Mouse (Mus musculus): Measurements from ENCODE around the gene Tmem219.
"Not testable (repeated sequence)": the region's sequence is repeated elsewhere in the genome, so short reads cannot be mapped to it uniquely, and the experiment has no call there.

Tmem219 gene

GRCm38 (mm10) chr7:126921563-126921962 lies 1.2 kb downstream of the Tmem219 start:
- DNase-seq = no peak

DNA sequence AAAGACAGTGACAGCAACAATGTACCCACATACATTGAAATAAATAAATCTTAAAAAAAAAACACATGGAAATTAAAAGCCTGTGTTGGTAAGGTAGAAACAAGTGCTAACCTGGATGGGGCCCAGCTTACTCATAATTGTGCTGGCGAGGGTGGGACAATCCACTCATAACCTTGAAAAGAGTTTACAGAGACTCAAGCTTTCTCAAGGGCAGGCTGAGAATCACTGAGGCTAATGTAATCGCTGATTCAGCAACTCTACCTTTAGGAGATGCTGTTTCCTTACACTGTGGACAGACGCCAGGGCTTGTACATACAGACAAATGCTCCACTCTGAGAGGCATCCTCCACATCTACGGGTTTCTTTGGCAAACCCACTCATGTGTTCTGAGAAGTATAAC lies 2.7 kb downstream of the Tmem219 start:
- no peak for DNase-seq

GRCm38 (mm10) chr7:126918356-126918755 lies 4.4 kb downstream of the Tmem219 start:
- DNase-seq = not testable (repeated sequence)

DNA sequence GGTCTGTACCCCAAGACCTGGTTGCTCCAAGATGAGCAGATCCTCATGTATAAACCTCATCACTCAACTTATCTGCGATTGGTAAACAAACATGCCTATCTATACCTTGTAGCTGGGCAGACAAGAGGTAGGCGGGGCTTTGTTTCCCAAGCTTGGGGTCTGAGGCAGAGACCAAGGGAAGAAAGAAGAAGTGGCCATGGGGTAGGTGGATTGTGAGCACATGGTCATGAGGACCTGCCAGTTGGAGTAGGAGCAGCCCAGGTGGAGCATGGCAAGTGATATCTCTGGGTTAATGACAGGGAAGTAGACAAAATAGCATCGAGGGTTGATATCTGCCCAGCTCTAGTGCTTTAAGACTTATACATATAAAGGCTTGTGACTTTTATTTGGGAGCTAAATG lies 7.9 kb downstream of the Tmem219 start:
- no peak for DNase-seq

DNA sequence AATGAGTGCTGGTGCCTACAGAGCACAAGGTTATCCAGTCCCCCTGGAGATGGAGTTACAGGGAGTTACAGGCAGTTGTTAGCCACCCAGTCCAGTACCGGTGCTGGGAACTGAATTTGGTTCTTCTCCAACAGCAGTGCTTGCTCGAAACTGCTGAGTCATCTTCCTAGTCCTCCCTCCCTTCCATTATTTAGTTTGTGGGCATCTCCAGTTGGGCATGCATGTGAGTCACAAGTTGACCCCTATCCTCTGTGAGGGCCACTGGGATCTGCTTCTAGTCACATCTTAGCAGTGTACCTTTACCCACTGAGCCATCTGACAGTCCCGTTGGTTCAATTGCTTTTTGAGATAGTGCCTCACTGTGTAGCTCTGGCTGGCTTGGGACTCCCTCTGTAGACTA lies 17.1 kb downstream of the Tmem219 start:
- no peak for DNase-seq

GRCm38 (mm10) chr7:126899781-126900180 lies 22.9 kb downstream of the Tmem219 start:
- peak; percentile 52 for DNase-seq

- DNase-seq = peak; percentile 95
Measured at GRCm38 (mm10) chr7:126898102-126898990, 24.4 kb downstream of the Tmem219 start.

DNA sequence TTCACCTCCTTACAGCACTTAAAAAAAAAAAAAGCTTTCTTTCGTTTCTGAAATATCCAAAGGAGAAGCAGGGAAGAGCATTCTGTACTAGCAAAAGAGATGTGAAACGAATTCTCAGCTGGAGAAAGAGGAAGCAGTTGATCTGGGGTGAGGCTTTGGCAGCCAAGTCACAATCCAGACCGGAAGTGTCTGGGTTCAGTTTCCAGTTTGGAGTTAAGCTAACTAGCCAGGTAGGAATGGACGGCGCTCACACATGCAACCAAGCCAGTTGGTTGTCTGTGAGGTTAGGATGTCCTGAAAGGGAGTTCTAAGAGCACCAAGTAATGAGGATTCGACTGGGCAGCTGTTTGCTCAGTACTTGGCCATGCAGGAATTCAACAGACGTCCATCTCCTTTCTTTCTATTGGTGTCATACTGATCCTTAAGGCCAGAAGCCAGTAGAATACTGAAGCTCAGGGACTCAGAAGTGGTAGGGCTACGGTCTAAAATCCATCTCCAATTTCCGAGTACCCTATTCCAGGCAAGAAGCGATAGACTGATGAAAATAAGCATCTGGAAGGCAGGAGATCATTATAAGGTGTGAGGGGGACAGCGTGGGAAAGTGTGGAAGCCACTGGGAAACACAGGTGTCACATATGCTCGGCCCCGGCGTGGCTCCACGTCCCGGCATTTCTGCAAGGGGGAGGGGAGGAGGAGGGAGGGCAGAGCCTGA lies 25.2 kb downstream of the Tmem219 start:
- no peak for DNase-seq

GRCm38 (mm10) chr7:126896912-126897311 lies 25.8 kb downstream of the Tmem219 start:
- no peak for DNase-seq

- peak; percentile 15 for DNase-seq
Measured at GRCm38 (mm10) chr7:126888852-126889251, 33.9 kb downstream of the Tmem219 start.

DNA sequence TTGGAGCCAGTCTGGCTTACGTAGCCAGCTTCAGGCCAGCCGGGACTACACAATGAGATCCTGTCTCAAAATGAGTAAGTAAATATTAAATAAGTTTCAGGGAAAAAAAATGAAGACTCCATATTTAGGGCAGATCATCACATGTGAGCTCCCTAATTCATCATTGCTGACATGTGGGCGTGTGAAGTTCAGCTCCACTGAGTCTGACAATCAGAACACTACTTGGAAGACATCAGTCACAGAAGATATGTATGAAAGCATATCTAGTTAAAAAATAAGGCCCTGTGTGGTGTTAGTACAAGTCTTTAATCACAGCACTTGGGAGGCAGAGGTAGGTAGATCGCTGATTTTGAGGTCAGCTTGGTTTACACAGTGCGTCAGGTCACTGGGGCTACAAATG lies 35.4 kb downstream of the Tmem219 start:
- DNase-seq = no peak

DNA sequence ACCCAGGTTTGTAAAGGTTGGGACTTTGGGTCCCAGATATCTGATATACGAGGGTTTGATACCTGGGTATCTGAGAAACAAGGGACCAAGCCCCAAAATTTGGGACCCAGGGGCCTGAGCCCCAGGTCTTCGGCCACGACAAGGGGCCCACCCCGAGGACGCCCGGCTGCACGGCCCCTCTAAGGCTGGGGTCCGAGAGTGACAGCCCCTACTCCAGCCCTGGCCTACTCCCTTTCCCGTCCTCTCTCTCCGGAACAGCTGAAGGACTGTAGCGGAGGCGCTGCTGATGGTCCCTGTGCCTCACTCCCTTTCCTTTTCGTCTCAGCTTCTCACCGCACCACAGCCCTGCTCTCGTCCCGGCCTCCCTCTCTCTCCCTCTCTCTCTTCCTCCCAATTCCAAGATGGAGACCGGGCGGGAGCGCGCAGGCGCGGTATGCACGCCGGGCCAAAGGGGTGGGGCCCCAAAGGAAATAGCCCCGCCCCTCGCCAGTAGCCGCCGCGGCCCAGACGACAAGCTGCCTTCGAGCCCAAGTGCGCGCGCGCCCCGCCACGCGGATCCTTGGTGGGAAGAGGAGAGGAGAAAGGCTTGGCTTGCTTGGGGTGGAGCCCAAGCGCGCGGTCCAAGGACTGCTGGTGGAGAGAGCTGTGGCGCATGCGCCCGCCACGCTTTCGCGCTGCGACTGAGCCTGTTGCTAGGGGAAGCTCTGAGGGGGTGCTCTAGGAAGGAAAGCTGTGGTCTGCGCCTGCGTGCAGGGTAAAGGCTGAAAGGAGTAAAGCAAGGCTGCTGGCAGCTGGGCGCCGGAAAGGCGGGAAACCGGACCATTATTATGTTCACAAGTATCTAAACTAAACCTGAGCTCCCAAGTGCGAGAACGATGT lies 38.2 kb downstream of the Tmem219 start, which contains the start of gene Taok2:
TSS of gene Taok2 (minus strand) at position 418 of the 879 bp plus-strand sequence.
- DNase-seq = peak; percentile 99

- peak; percentile 24 for DNase-seq
Measured at GRCm38 (mm10) chr7:126883731-126884181, 39.0 kb downstream of the Tmem219 start.

- no peak for DNase-seq
Measured at GRCm38 (mm10) chr7:126881040-126881439, 41.7 kb downstream of the Tmem219 start.

DNA sequence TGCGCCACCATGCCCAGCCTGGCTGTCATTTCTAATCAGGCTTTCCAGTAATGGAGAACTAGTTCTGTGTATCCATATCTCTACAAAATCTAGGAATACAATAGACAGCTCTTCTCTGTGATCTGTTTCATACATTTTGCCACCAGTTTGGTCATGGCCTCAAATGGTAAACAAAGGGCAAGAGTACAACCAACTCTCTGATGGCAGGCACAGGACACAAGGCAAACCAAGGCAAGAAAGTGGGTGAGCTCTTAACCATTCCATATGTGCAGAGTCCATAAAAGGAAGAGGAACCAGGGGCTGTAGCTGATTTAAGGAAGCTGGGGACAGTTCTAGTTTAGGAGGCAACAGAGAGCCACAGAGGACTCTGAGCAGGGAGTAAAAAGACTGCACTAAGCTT lies 45.5 kb downstream of the Tmem219 start:
- no peak for DNase-seq

DNA sequence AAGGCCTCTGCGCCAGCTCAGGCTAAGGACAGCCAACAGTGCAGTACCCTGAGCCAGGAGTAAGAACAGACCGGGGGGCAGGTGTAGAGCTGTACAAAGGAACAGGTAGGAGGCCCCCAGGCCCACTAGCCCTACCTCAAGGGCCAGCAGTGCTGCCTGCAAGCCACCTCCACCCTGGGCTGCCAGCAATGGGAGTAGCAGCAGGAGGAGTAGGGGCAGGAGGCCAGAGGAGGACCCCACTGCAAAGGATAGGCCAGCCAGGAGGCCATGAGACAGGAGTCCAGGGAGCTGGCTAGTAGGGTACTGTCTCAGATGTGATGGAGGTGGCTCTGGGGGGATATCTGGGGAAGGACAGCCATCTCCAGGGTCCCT lies 52.2 kb downstream of the Tmem219 start:
- no peak for DNase-seq

GRCm38 (mm10) chr7:126869780-126870519 lies 52.8 kb downstream of the Tmem219 start:
- DNase-seq = no peak

DNA sequence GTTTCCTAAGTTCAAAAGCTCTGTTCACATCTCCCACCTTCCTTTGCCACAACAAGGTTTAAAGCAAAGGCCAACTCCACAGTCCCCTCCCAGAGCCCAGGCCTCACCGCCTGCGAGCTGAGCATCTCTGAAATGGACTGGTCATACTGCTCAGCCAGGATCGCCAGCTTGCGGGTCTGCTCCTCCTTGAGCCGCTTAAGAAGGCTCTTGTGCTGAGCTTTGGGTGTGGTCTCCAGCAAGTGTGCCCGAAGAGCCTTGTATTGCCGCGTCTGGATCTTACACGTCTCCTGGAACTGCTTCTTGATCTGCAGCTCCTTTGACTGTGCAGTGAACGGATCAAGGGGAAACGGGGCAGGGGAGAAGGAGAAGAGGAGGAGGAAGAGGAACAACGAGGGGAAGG lies 54.7 kb downstream of the Tmem219 start:
- DNase-seq = no peak

- DNase-seq = no peak
Measured at GRCm38 (mm10) chr7:126867534-126867933, 55.2 kb downstream of the Tmem219 start.

- DNase-seq = no peak
Measured at GRCm38 (mm10) chr7:126863791-126864190, 58.9 kb downstream of the Tmem219 start.

GRCm38 (mm10) chr7:126862147-126862784 lies 60.5 kb downstream of the Tmem219 start, which contains the start of gene Ino80e:
TSS of gene Ino80e (minus strand) at chr7:126862377.
- peak; percentile 97 for DNase-seq

Data from retina, postnatal 1 day (tissue).